Mouse (Mus musculus): ENCODE measurements around the gene Pmm1. TPM values are rescaled to one million over a fixed set of nuclear protein-coding genes. Genes with fewer than 3 reads are reported as not detected.

The Pmm1 gene
- polyA plus RNA-seq, 1 experiment from 2014 or later: 42.0 TPM

DNA sequence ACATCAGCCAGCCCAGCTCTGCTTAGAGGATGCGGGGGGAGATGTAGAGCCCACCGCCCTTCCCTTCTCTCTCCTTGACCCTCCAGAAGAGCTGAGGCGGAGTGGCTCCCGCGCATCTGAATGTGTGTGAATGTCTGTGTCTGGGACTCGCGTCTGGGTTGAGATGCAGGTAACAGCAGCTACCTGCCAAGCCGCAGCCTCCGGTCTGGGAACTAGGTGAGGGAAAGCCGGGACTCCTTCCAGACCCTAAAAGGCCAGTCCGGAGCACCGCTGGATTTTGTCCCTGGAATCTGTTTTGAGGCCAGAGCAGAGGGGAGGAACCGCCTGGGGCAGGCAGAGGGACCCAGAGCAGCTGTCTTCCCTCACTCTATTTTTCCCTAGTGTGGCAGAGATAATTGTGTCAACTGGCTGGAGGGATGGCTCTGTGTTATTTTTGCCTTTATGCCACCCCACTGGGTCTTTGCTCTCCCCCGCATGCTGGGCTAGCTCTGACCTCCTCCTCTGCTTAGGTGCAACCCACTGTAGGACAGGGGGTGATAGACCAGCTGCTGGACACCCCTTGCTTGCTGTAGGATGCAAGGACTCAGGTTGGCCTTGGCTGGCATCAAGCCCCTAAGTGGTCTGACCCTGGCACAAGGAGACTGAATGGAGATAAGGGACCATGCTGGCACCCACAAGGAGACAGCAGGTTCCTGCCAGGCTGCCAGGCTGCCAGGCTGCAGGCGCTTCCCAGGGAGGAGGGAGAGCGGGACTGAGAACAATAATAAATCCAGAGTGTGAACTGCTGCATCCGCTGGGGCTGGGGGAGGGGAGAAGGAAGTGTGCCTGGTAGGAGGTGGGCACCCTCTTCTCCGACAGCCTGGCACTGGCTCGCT, 23.4 kb downstream of the Pmm1 start:
- peak overlapping the region; percentile 49 for H3K4me3 ChIP-seq
- no peaks in the 10 kb centered on the region for H3K9me3 ChIP-seq
- peak overlapping the region; percentile 67 for H3K4me2 ChIP-seq (replicated peaks)
- peak overlapping the region; percentile 63 for H3K9ac ChIP-seq
- WGBS: 6% methylated on average over 19 of the region's 19 CpGs
- peak overlapping the region; percentile 66 for H3K27ac ChIP-seq
- no peaks in the 10 kb centered on the region for H3K36me3 ChIP-seq
- no peaks in the 10 kb centered on the region for H3K27me3 ChIP-seq (replicated peaks)
- peak; percentile 35 for ATAC-seq (ENCODE audit: low FRiP score, low read depth)
- peaks cover 40% of the 10 kb centered on the region for H3K4me1 ChIP-seq

DNA sequence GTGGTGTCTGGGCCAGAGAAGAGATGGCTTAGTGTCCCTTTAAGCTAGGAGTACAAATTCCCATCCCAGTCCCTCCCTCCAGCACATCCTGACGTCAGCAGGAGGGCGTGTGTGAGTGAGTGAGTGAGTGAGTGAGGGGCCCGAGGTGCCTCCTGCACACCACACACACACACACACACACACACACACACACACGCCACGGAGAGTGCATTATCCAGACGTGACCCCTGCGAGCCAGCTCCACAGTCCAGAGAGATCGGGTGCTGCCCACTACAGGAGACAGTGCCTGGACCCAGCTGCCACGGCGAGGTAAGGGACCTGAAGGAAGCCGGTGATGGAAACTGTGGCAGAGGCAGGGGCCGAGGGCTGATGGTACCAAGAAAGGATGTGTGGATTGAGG, 24.1 kb downstream of the Pmm1 start, which contains the start of gene Csdc2:
Gene Csdc2 (plus strand): TSS at position 81 of the 400 bp plus-strand sequence.
- Histone ChIP-seq H3K36me3 (no peaks in the 10 kb centered on the region), H3K27me3 (replicated peaks) (no peaks in the 10 kb centered on the region), H3K4me1 (peaks cover 35% of the 10 kb centered on the region), H3K9me3 (no peaks in the 10 kb centered on the region), H3K27ac (peak within 1 kb of the TSS; percentile 66), H3K4me3 (peak within 1 kb of the TSS; percentile 49), H3K4me2 (replicated peaks) (peak within 1 kb of the TSS; percentile 67), H3K9ac (peak within 1 kb of the TSS; percentile 63)
- 0% methylated on average over 12 of the region's 12 CpGs for WGBS
- ATAC-seq (ENCODE audit: low FRiP score, low read depth): peak; percentile 61

DNA sequence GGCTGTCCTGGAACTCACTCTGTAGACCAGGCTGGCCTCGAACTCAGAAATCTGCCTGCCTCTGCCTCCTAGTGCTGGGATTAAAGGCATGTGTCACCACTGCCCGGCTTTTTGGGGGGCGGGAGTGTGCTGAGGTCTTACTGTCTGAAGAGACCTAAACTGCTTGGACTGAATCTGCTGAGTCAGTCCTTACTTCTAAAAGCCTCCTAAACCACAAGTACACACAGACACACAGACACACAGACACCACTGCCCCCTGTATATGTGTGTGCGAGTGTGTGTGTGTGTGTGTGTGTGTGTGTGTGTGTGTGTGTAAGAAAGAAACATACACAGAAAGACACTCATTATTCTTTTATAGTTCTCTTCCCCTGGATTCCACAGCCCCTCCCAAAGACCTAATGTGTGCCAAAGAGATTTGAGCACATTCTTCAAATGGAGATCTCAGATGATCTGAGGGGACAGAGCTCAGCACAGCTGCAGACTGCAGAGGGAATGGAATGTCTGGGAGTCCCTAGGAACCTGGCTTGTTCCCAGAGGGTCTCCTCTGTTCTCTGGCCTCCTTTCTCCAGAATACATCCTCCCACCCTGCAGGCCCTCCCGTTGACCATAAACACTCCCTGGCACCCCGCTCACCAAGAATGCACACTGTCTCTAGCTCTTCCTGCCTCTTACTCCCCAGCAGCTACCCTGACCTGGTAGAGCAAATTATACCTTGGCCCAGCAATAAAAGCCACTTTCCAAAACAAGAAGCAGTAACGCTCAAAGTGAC, 24.7 kb downstream of the Pmm1 start:
- Histone ChIP-seq H3K27me3 (replicated peaks) (no peaks in the 10 kb centered on the region), H3K9ac (peak overlapping the region; percentile 63; the same call in 1 of the 2 replicates), H3K27ac (no peak overlapping the region), H3K4me2 (replicated peaks) (peak overlapping the region; percentile 67), H3K4me1 (peaks cover 35% of the 10 kb centered on the region), H3K9me3 (no peaks in the 10 kb centered on the region), H3K36me3 (no peaks in the 10 kb centered on the region), H3K4me3 (peak overlapping the region; percentile 49)
- WGBS: 59% methylated on average over 7 of the region's 7 CpGs
- ATAC-seq (ENCODE audit: low FRiP score, low read depth): no peak; the same call in 1 of the 2 replicates

DNA sequence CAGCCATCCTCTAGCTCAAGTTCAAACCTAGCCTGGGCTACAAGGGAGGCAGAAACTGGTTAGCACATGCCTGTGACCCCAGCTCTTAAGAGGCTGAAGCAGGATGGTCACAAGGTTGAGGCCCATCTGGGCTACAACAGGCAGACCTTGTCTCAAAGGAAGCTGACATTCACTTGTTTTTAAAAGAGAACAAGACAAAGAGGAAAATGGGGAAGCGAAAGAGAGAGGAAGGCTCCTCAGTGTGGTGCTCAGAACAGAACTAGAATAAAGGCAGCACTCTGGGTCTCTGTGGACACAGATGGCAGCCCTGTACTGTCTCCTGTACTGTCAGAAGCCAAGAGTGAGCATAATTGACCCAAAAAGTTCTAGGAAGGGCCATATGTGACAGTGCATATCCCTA, 26.7 kb downstream of the Pmm1 start:
- no peak overlapping the region for H3K4me3 ChIP-seq
- 81% methylated on average over 1 of the region's 1 CpGs for WGBS
- no peak overlapping the region for H3K27ac ChIP-seq
- no peaks in the 10 kb centered on the region for H3K27me3 ChIP-seq (replicated peaks)
- no peaks in the 10 kb centered on the region for H3K9me3 ChIP-seq
- no peak overlapping the region for H3K4me2 ChIP-seq (replicated peaks)
- H3K4me1 ChIP-seq: peaks cover 35% of the 10 kb centered on the region
- no peak for ATAC-seq (ENCODE audit: low FRiP score, low read depth)
- H3K36me3 ChIP-seq: no peaks in the 10 kb centered on the region
- no peak overlapping the region for H3K9ac ChIP-seq

DNA sequence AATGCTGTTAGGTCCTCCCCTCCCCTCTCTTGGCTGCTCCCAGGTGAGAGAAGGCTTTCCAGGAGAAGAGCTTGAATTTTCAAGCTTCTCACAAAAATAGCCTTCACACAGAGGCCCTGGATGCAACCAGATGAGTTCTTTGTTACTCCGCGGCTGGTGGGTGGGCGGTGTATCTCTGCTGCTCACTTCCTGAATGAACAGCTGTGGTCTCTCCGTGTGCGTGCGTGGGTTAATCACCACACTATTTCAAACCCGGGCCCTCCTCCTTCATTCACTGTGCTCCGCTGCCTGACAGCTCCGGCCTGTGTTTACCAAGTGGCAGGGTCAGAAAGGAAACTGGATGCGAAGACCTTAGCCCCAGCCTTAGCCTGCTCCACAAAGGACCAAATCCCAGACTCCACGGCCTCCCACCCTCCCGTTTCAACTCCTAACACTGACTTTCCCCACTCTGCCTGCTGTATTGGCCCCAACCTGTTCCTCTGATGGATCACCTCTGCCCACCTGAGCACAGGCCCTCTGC, 27.7 kb downstream of the Pmm1 start:
- no peaks in the 10 kb centered on the region for H3K27me3 ChIP-seq (replicated peaks)
- H3K4me1 ChIP-seq: peaks cover 26% of the 10 kb centered on the region
- H3K4me2 ChIP-seq (replicated peaks): no peak overlapping the region
- 32% methylated on average over 12 of the region's 12 CpGs for WGBS
- no peaks in the 10 kb centered on the region for H3K9me3 ChIP-seq
- H3K36me3 ChIP-seq: no peaks in the 10 kb centered on the region
- no peak overlapping the region for H3K27ac ChIP-seq
- H3K4me3 ChIP-seq: no peak overlapping the region
- H3K9ac ChIP-seq: no peak overlapping the region
- no peak for ATAC-seq (ENCODE audit: low FRiP score, low read depth)

DNA sequence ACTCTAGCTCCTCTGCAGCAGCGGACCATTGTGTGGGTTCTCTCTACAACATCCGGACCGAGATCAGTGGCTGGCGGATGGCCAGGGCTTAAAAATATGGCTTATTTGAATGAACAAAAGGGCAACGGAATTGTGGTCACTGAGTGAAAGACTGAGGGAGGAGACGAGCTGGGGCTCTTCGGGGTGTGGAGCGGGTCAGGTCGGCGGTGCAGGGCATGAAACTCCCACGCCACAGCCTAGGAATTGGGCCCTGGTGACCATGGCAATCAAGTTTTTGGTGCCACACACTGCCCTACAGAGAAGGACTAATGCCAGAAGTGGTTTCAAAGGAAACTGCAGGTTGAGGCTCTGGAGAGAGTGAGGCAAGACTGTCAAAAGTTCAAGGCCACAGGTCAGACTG, 32.5 kb downstream of the Pmm1 start:
- ATAC-seq (ENCODE audit: low FRiP score, low read depth): no peak
- H3K9me3 ChIP-seq: no peaks in the 10 kb centered on the region
- H3K4me2 ChIP-seq (replicated peaks): no peak overlapping the region
- peaks cover 31% of the 10 kb centered on the region for H3K4me1 ChIP-seq
- no peak overlapping the region for H3K4me3 ChIP-seq
- WGBS: 45% methylated on average over 11 of the region's 11 CpGs
- no peak overlapping the region for H3K9ac ChIP-seq
- H3K27ac ChIP-seq: no peak overlapping the region
- no peaks in the 10 kb centered on the region for H3K27me3 ChIP-seq (replicated peaks)
- H3K36me3 ChIP-seq: no peaks in the 10 kb centered on the region

DNA sequence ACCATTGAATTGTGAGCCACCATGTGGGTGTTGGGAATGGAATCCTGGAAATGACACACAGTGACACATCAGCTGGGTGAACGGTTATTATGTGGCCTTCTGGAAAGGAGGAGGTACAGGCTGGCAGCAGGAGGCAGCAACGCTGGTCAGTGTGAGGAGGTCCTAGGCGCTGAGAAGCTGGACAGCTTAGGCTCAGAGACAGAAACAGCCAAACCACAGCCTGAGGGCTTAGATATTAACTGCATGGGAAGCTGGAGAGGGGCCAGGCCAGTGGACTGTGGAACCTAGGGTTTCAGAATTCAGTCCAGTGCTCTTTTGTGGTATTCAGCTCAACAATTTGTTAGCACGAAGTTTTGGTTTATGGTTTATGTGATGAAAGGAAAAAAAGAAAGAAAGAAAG, 33.0 kb downstream of the Pmm1 start:
- Histone ChIP-seq H3K27ac (no peak overlapping the region; the same call in 1 of the 2 replicates), H3K36me3 (no peaks in the 10 kb centered on the region), H3K4me1 (peaks cover 26% of the 10 kb centered on the region), H3K9ac (no peak overlapping the region), H3K4me3 (no peak overlapping the region), H3K9me3 (no peaks in the 10 kb centered on the region), H3K27me3 (replicated peaks) (no peaks in the 10 kb centered on the region), H3K4me2 (replicated peaks) (no peak overlapping the region)
- ATAC-seq (ENCODE audit: low FRiP score, low read depth): no peak
- WGBS: 54% methylated on average over 4 of the region's 4 CpGs

DNA sequence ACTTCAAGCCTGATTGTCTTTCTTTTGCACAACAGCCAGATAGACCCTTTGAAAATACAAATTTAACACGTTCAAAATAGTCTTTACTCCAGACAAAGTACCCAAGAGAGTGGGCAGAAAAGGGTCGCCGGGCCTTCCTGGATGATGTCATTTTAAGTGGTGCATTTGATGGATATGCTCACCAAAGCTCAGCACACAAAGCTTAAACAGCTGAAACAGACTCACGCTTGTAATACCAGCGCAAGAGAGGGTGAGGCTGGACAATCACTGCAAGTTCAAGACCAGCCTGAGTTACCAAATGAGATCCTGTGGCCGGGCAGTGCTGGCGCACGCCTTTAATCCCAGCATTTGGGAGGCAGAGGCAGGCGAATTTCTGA, 34.3 kb downstream of the Pmm1 start:
- Histone ChIP-seq H3K9ac (no peak overlapping the region), H3K9me3 (no peaks in the 10 kb centered on the region), H3K27ac (peak overlapping the region; percentile 59; the same call in 1 of the 2 replicates), H3K4me3 (peak overlapping the region; percentile 73), H3K4me2 (replicated peaks) (peak overlapping the region; percentile 99), H3K27me3 (replicated peaks) (no peaks in the 10 kb centered on the region), H3K36me3 (peaks cover 3% of the 10 kb centered on the region; the same call in 1 of the 2 replicates), H3K4me1 (peaks cover 29% of the 10 kb centered on the region)
- WGBS: 29% methylated on average over 9 of the region's 9 CpGs
- ATAC-seq (ENCODE audit: low FRiP score, low read depth): peak; percentile 41; the same call in 1 of the 2 replicates

DNA sequence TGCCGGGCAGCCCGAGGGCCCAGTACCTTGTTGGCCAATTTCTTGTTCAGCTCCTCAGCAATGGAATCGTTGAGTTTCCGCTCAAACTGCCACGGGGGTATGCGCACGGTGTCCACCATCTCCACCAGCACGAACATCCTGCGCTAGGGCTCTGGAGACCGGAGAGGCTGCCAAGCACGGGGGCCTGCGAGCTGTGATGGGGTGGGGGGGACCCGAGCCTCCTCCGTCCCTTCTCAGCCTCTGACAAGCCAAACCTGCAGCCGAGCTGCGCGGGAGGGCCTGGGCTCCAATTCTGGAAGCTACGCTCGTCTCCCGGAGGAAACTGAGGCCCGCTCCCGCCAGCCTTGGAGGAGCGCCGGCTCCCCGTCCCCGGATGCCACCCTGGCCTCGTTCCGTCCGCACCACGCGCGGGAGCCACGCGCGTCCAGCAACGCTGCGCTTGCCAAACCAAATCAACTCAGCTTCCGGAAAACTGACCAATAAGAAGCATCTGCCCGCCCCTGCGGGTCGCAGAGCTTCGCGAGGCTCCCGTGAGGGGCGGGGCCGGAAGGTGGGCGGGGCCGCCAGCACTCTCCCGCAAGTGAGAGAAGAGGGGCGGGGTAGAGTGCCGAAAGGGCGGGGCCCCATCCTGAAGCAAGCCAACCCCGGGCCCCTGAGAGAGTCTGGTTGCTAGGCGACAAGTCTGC, 34.8 kb downstream of the Pmm1 start, which contains the start of gene Polr3h:
Gene Polr3h (minus strand): TSS at position 481 of the 686 bp plus-strand sequence.
- ATAC-seq (ENCODE audit: low FRiP score, low read depth): peak; percentile 93
- under 1% methylated on average over 54 of the region's 54 CpGs for WGBS

DNA sequence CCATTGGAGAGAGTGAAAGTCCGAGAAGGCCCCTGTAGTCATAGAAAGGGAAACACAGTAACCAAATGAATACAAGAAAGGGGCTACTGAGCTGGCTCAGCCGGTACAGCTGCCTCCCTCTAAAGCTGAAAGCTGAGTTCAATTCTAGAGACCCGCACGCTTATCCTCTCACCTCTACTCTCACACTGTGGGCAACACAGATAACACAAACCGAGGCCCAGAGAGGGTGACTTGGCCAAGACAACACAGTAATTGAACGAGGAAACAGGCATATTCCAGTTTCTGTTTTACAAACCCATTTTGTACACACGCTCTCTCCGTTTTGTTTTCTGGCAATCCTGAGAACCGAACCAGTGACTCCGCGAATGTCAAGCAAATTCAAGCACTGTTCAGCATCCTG, 35.8 kb downstream of the Pmm1 start:
- peak overlapping the region; percentile 73 for H3K9ac ChIP-seq
- H3K4me3 ChIP-seq: peak overlapping the region; percentile 73
- H3K4me1 ChIP-seq: peaks cover 29% of the 10 kb centered on the region
- H3K9me3 ChIP-seq: no peaks in the 10 kb centered on the region
- ATAC-seq (ENCODE audit: low FRiP score, low read depth): no peak
- H3K4me2 ChIP-seq (replicated peaks): peak overlapping the region; percentile 99
- 88% methylated on average over 11 of the region's 11 CpGs for WGBS
- peaks cover 3% of the 10 kb centered on the region; the same call in 1 of the 2 replicates for H3K36me3 ChIP-seq
- no peak overlapping the region for H3K27ac ChIP-seq
- H3K27me3 ChIP-seq (replicated peaks): no peaks in the 10 kb centered on the region

More for the DNA sequence above, 34.8 kb downstream of the Pmm1 start, which contains the start of gene Polr3h:
- Histone ChIP-seq H3K4me2 (replicated peaks) (peak within 1 kb of the TSS; percentile 99), H3K9me3 (no peaks in the 10 kb centered on the region), H3K9ac (peak within 1 kb of the TSS; percentile 73), H3K27ac (peak within 1 kb of the TSS; percentile 59; the same call in 1 of the 2 replicates), H3K27me3 (replicated peaks) (no peaks in the 10 kb centered on the region), H3K4me3 (peak within 1 kb of the TSS; percentile 73), H3K4me1 (peaks cover 29% of the 10 kb centered on the region), H3K36me3 (peaks cover 3% of the 10 kb centered on the region; the same call in 1 of the 2 replicates)

DNA sequence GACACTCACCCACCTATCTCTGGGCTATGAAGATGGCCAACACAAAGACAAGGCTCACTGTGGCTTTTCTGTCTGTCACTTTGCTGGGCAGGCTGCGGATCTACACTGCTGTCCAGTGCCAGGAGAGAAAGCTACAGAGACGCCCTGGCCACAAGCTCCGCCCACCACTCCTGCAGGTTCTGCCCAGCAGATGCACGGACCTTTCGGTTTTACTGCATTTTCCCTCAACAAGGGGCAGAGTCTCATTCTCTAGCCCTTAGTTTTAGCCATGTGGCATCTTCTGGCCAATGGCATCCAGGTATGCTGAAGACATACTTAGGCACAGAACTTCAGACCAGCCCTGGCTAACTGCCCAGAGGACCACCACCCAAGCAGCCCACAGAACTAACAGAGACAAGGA, 39.5 kb downstream of the Pmm1 start:
- Histone ChIP-seq H3K4me1 (peaks cover 21% of the 10 kb centered on the region), H3K4me3 (no peak overlapping the region), H3K27me3 (replicated peaks) (no peaks in the 10 kb centered on the region), H3K36me3 (peaks cover 12% of the 10 kb centered on the region), H3K27ac (no peak overlapping the region), H3K9ac (no peak overlapping the region), H3K4me2 (replicated peaks) (no peak overlapping the region), H3K9me3 (no peaks in the 10 kb centered on the region)
- 65% methylated on average over 5 of the region's 5 CpGs for WGBS
- no peak for ATAC-seq (ENCODE audit: low FRiP score, low read depth)
